Mouse (Mus musculus) kidney, embryonic 16.5 days (tissue): Measurements from ENCODE around the gene H2-T24. TPM values are rescaled to one million over a fixed set of nuclear protein-coding genes. Genes with fewer than 3 reads are reported as not detected.

Experiments used
- ATAC-seq: fragments of 200-750 bp; cut with Nextera tagmentation; 2 replicates; pipeline ENCODE4 v1.8.0; 2017; ENCODE audit warnings: moderate TSS enrichment; ENCODE audit not compliant: low FRiP score, low TSS enrichment
- H3K27ac ChIP-seq: fragments of 300-500 bp; sonication (generic); 2 replicates; pipeline ENCODE4 v1.5.1; 2014; ENCODE audit warnings: low read length
- H3K27me3 ChIP-seq: fragments of 300-500 bp; sonication (generic); 2 replicates; pipeline ENCODE4 v1.6.1; 2014; ENCODE audit warnings: low read length, control low read depth, mixed read lengths; ENCODE audit not compliant: insufficient read depth
- H3K36me3 ChIP-seq: fragments of 300-500 bp; sonication (generic); 2 replicates; pipeline ENCODE4 v1.6.1; 2014; ENCODE audit warnings: low read length, control low read depth, mixed read lengths; ENCODE audit not compliant: insufficient read depth
- H3K4me1 ChIP-seq: fragments of 300-500 bp; sonication (generic); 2 replicates; pipeline ENCODE4 v1.6.1; 2014; ENCODE audit warnings: low read length, control low read depth, mixed read lengths; ENCODE audit not compliant: insufficient read depth
- H3K4me2 ChIP-seq: fragments of 300-500 bp; sonication (generic); replicated peaks from 2 replicates; pipeline ENCODE4 v1.6.1; 2014; ENCODE audit warnings: low read depth, low read length
- H3K4me3 ChIP-seq: fragments of 300-500 bp; sonication (generic); 2 replicates; pipeline ENCODE4 v1.5.1; 2014; ENCODE audit warnings: mild to moderate bottlenecking, low read length
- H3K9ac ChIP-seq: fragments of 300-500 bp; sonication (generic); replicated peaks from 2 replicates; pipeline ENCODE4 v1.6.1; 2014; ENCODE audit warnings: low read length
- H3K9me3 ChIP-seq: fragments of 300-500 bp; sonication (generic); 2 replicates; pipeline ENCODE4 v1.6.1; 2016; ENCODE audit warnings: low read length, control low read depth
- WGBS: fragments of 180-500 bp; shearing (Covaris S2); extraction: QIAGEN DNeasy Blood & Tissue Kit; methylation state at CpG from one replicate; pipeline ENCODE4 v1.1.7; 2014; 5-methylcytosine and 5-hydroxymethylcytosine counted together
- polyA plus RNA-seq: library from polyadenylated mRNA; unstranded; fragments of >200 nt; fragmentation: Nextera tagmentation; extraction: Ambion mirVana; gene quantifications from 2 replicates; pipeline ENCODE4 v1.2.1, GENCODE M21; 2015

H2-T24 gene
- polyA plus RNA-seq, 1 experiment from 2014 or later, result 2.2 TPM

- no peak for ATAC-seq
These were observed 17.0 kb downstream of the H2-T24 start for GRCm38 (mm10) chr17:36003331-36003730.

DNA sequence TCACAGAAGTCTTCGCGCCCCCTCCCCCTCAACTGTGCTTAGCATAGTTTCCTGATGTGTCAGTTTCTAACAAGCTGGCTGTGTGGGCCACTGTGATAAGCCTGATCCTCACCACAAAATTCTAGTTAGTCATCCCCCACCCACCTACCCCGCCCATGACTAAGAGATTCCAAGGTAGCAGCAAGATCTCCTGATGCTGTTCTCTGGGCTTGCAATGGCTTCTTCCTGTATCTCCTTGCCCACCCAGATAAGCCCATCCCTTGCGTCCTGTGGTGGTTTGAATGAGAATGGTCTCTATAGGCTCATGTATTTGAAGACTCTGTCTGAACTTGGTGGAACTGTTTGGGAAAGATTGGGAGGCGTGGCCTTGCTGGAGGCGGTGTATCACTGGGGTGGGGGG lies 18.4 kb downstream of the H2-T24 start:
- Histone ChIP-seq H3K4me3 (no peak overlapping the region), H3K36me3 (peaks cover 12% of the 10 kb centered on the region), H3K9ac (no peak overlapping the region), H3K27me3 (no peaks in the 10 kb centered on the region), H3K27ac (no peak overlapping the region), H3K4me1 (no peaks in the 10 kb centered on the region; the same call in 1 of the 2 replicates), H3K9me3 (peaks cover 10% of the 10 kb centered on the region), H3K4me2 (no peak overlapping the region)
- no peak for ATAC-seq
- 96% methylated on average over 6 of the region's 6 CpGs for WGBS

More at GRCm38 (mm10) chr17:36003331-36003730, 17.0 kb downstream of the H2-T24 start:
- Histone ChIP-seq H3K4me1 (no peaks in the 10 kb centered on the region), H3K4me3 (no peak overlapping the region), H3K4me2 (no peak overlapping the region), H3K9ac (no peak overlapping the region), H3K27ac (no peak overlapping the region), H3K9me3 (peaks cover 10% of the 10 kb centered on the region), H3K27me3 (no peaks in the 10 kb centered on the region), H3K36me3 (peaks cover 13% of the 10 kb centered on the region)
- 92% methylated on average over 7 of the region's 7 CpGs for WGBS

DNA sequence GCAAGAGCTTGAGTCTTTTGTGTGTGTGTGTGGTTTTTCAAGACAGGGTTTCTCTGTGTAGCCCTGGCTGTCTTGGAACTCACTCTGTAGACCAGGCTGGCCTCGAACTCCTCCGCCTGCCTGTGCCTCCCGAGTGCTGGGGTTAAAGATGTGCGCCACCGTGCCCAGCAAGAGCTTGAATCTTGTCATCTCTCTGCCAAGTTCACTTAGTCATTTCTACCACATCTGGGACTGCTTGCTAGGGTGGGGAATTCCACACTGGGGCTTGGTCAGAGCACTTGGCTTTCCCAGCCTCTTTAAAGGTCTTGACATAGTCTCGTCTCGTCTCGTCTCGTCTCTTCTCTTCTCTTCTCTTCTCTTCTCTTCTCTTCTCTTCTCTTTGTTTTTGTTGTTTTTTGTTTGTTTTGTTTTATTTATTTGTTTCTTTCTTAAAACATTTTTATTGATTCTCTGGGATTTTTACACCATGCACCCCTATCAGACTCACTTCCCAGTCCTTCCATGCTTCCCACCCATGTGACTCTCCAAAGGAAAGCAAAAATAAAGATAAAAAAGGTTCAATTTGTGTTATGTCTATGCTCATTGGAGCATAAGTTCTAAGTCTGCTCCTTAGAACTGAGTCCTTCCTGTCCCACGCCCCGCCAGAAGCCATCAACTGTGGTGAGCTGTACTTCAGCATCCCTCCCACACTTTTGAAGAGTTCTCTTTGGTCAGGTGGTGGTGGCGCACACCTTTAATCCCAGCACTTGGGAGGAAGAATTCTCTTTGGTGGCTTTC lies 19.1 kb downstream of the H2-T24 start:
- Histone ChIP-seq H3K9ac (no peak overlapping the region), H3K4me2 (no peak overlapping the region), H3K4me3 (no peak overlapping the region), H3K27me3 (no peaks in the 10 kb centered on the region), H3K36me3 (peaks cover 7% of the 10 kb centered on the region; the same call in 1 of the 2 replicates), H3K9me3 (peaks cover 6% of the 10 kb centered on the region; the same call in 1 of the 2 replicates), H3K27ac (no peak overlapping the region), H3K4me1 (no peaks in the 10 kb centered on the region; the same call in none of the 2 replicates)
- 83% methylated on average over 12 of the region's 12 CpGs for WGBS
- no peak for ATAC-seq

GRCm38 (mm10) chr17:36000349-36000748 lies 20.0 kb downstream of the H2-T24 start:
- no peak overlapping the region for H3K4me2 ChIP-seq
- H3K9me3 ChIP-seq, result no peaks in the 10 kb centered on the region
- H3K4me1 ChIP-seq, result peaks cover 4% of the 10 kb centered on the region
- no peak overlapping the region for H3K9ac ChIP-seq
- H3K27ac ChIP-seq, result no peak overlapping the region
- H3K36me3 ChIP-seq, result no peaks in the 10 kb centered on the region
- no peak overlapping the region for H3K4me3 ChIP-seq
- 77% methylated on average over 4 of the region's 4 CpGs for WGBS
- no peak for ATAC-seq
- no peaks in the 10 kb centered on the region for H3K27me3 ChIP-seq

DNA sequence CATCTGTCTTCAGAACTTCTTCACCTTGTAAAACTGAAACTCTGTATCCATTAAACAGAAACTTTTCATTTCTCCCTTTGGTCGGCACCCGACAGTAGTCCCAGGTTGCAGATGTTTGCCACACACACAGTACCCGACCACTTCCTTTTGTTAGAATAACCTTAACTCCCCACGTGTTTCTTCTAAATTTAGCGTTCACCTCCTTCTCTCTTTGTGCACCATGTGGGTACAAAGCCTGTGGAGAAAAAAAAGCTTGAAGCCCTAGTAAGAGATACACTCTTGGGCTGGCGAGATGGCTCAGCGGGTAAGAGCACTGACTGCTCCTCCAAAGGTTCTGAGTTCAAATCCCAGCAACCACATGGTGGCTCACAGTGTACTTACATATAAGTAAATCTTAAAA lies 21.0 kb downstream of the H2-T24 start:
- Histone ChIP-seq H3K36me3 (no peaks in the 10 kb centered on the region), H3K9ac (no peak overlapping the region), H3K4me2 (no peak overlapping the region), H3K27ac (no peak overlapping the region), H3K4me3 (no peak overlapping the region), H3K4me1 (peaks cover 8% of the 10 kb centered on the region), H3K9me3 (no peaks in the 10 kb centered on the region), H3K27me3 (no peaks in the 10 kb centered on the region)
- ATAC-seq, result no peak
- WGBS, result 84% methylated on average over 7 of the region's 7 CpGs

GRCm38 (mm10) chr17:35998545-35999305 lies 21.6 kb downstream of the H2-T24 start:
- no peaks in the 10 kb centered on the region for H3K27me3 ChIP-seq
- no peak overlapping the region for H3K4me3 ChIP-seq
- WGBS, result 90% methylated on average over 6 of the region's 6 CpGs
- no peak overlapping the region for H3K4me2 ChIP-seq
- H3K36me3 ChIP-seq, result no peaks in the 10 kb centered on the region
- H3K9me3 ChIP-seq, result no peaks in the 10 kb centered on the region
- ATAC-seq, result no peak
- no peak overlapping the region for H3K27ac ChIP-seq
- peaks cover 8% of the 10 kb centered on the region for H3K4me1 ChIP-seq
- H3K9ac ChIP-seq, result no peak overlapping the region

GRCm38 (mm10) chr17:35997713-35998510 lies 22.4 kb downstream of the H2-T24 start:
- Histone ChIP-seq H3K27me3 (no peaks in the 10 kb centered on the region), H3K27ac (no peak overlapping the region), H3K4me2 (no peak overlapping the region), H3K9me3 (no peaks in the 10 kb centered on the region), H3K4me1 (peaks cover 8% of the 10 kb centered on the region), H3K4me3 (no peak overlapping the region), H3K9ac (no peak overlapping the region), H3K36me3 (no peaks in the 10 kb centered on the region)
- WGBS, result 58% methylated on average over 12 of the region's 12 CpGs
- no peak for ATAC-seq

- Histone ChIP-seq H3K27ac (no peak overlapping the region), H3K4me1 (peaks cover 8% of the 10 kb centered on the region)
These were observed 23.4 kb downstream of the H2-T24 start for GRCm38 (mm10) chr17:35996949-35997348.

DNA sequence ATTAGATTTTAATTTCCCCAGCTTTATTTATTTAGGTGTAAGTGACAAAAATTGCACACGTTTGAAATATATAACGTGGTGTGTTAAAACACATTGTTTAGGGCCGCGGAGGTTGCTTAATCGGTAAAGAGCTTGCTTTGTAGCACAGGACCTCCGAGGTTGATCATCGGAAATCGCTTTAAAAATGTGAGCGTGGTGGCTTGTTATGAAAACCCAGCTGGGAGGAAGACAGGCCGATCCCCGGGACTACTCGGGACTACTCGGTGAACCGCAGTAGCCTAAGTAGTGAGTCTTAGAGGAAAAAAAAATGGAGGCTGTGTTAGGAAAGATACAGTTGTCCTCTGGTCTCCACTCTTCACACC lies 25.5 kb downstream of the H2-T24 start:
- 5% methylated on average over 14 of the region's 14 CpGs for WGBS
- H3K27ac ChIP-seq, result 0 out of 2 replicates have a peak overlapping the region, but pooled peaks have one; percentile 39

More at GRCm38 (mm10) chr17:35996949-35997348, 23.4 kb downstream of the H2-T24 start:
- no peak overlapping the region for H3K4me3 ChIP-seq
- no peaks in the 10 kb centered on the region for H3K36me3 ChIP-seq
- 0% methylated on average over 11 of the region's 11 CpGs for WGBS
- no peak overlapping the region for H3K4me2 ChIP-seq
- H3K9me3 ChIP-seq, result no peaks in the 10 kb centered on the region
- ATAC-seq, result peak; percentile 80
- H3K9ac ChIP-seq, result no peak overlapping the region
- no peaks in the 10 kb centered on the region for H3K27me3 ChIP-seq

More for the DNA sequence above, 25.5 kb downstream of the H2-T24 start:
- Histone ChIP-seq H3K4me2 (peak overlapping the region; percentile 80), H3K4me1 (peaks cover 8% of the 10 kb centered on the region), H3K36me3 (no peaks in the 10 kb centered on the region), H3K4me3 (peak overlapping the region; percentile 62), H3K27me3 (no peaks in the 10 kb centered on the region), H3K9ac (peak overlapping the region; percentile 65), H3K9me3 (no peaks in the 10 kb centered on the region)
- no peak for ATAC-seq
